Mouse (Mus musculus) lung, embryonic 14.5 days (tissue): ENCODE data around the gene Zfp322a. TPM values are rescaled to one million over a fixed set of nuclear protein-coding genes. Genes with fewer than 3 reads are reported as not detected.
"Not testable (repeated sequence)": the region's sequence is repeated elsewhere in the genome, so short reads cannot be mapped to it uniquely, and the experiment has no call there.

ENCODE experiments used
- ATAC-seq: fragments of 200-750 bp; cut with Nextera tagmentation; 2 replicates; pipeline ENCODE4 v1.8.0; 2017; ENCODE audit warnings: mild to moderate bottlenecking, moderate TSS enrichment, moderate library complexity; ENCODE audit not compliant: insufficient read depth
- DNase-seq: peaks from one replicate; pipeline ENCODE4 v3.0.0-alpha.2; 2015
- H3K27ac ChIP-seq: fragments of 300-500 bp; sonication (generic); 2 replicates; pipeline ENCODE4 v1.5.1; 2014; ENCODE audit warnings: low read depth, mild to moderate bottlenecking, moderate library complexity
- H3K27me3 ChIP-seq: fragments of 300-500 bp; sonication (generic); 2 replicates; pipeline ENCODE4 v1.6.1; 2014; ENCODE audit warnings: low read length, control low read depth; ENCODE audit not compliant: insufficient read depth
- H3K36me3 ChIP-seq: fragments of 300-500 bp; sonication (generic); 2 replicates; pipeline ENCODE4 v1.6.1; 2014; ENCODE audit warnings: control low read depth; ENCODE audit not compliant: insufficient read depth
- H3K4me1 ChIP-seq: fragments of 300-500 bp; sonication (generic); 2 replicates; pipeline ENCODE4 v1.6.1; 2014; ENCODE audit warnings: antibody characterized with exemption, control low read depth; ENCODE audit not compliant: insufficient read depth
- H3K4me2 ChIP-seq: fragments of 300-500 bp; sonication (generic); 2 replicates; pipeline ENCODE4 v1.6.1; 2014; ENCODE audit warnings: mild to moderate bottlenecking
- H3K4me3 ChIP-seq: fragments of 300-500 bp; sonication (generic); 2 replicates; pipeline ENCODE4 v1.5.1; 2014; ENCODE audit warnings: low read depth, low read length
- H3K9ac ChIP-seq: fragments of 300-500 bp; sonication (generic); 2 replicates; pipeline ENCODE4 v1.6.1; 2014
- H3K9me3 ChIP-seq: fragments of 300-500 bp; sonication (generic); 2 replicates; pipeline ENCODE4 v1.6.1; 2016; ENCODE audit warnings: low read depth, low read length, control low read depth
- CTCF ChIP-seq: IDR thresholded peaks from 2 replicates; pipeline ENCODE4 v1.5.1; 2016; ENCODE audit warnings: antibody characterized with exemption, low read depth
- WGBS: fragments of 180-500 bp; shearing (Covaris S2); extraction: QIAGEN DNeasy Blood & Tissue Kit; methylation state at CpG from one replicate; pipeline ENCODE4 v1.1.7; 2014; 5-methylcytosine and 5-hydroxymethylcytosine counted together
- polyA plus RNA-seq: library from polyadenylated mRNA; unstranded; fragments of >200 nt; fragmentation: Nextera tagmentation; extraction: Ambion mirVana; gene quantifications from 2 replicates; pipeline ENCODE4 v1.2.1, GENCODE M21; 2014

The Zfp322a gene
- polyA plus RNA-seq, 1 experiment from 2014 or later = 54.5 TPM

DNA sequence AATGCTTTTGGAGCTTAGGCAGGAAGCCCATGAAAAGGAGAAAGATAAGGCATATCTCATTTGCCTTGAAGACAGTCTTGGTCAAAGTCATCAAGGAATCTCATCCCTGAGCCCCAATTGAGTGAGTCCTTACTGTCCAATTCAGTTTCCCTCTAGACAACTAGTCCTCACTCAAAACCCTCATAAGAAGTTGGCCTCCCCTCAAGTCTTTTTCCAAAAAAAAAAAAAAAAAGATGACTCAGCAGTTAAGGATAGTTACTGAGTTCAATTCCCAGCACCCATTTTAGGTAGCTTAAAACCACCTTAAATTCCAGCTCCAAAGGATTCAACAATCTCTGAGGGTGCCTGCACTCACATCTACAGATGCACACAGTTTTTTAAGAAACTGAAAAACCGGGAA is 14.1 kb upstream of the Zfp322a start:
- H3K4me3 ChIP-seq = no peak overlapping the region
- no peaks in the 10 kb centered on the region for H3K9me3 ChIP-seq
- H3K9ac ChIP-seq = no peak overlapping the region
- no peak for TF ChIP-seq CTCF
- no peaks in the 10 kb centered on the region for H3K4me1 ChIP-seq
- DNase-seq (no peak), ATAC-seq (no peak)
- H3K27ac ChIP-seq = no peak overlapping the region
- H3K4me2 ChIP-seq = no peak overlapping the region
- H3K27me3 ChIP-seq = no peaks in the 10 kb centered on the region
- WGBS = 69% methylated on average over 1 of the region's 1 CpGs
- no peaks in the 10 kb centered on the region for H3K36me3 ChIP-seq

DNA sequence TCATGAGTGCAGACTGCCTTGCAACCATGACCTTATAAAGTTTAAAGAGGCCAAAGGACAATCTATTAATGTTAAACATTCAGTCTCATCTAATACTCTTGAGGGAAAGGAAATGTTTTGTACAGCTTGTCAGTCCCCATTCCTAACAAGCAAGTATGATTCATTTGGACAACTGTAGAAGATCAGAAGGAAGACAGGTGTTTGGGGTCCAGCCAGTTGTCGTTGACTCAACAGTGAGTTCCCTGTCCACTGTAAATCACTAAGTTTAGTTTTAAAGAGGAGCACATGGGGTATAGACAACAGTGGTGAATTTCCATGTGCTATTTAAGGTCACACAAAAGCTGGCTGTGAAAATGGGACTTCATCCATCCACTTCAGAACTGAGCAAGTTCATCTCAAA is 3.4 kb upstream of the Zfp322a start:
- H3K27ac ChIP-seq = no peak overlapping the region
- H3K36me3 ChIP-seq = no peaks in the 10 kb centered on the region
- ATAC-seq (no peak), DNase-seq (no peak)
- no peak overlapping the region for H3K9ac ChIP-seq
- H3K4me3 ChIP-seq = no peak overlapping the region
- no peaks in the 10 kb centered on the region for H3K27me3 ChIP-seq
- H3K4me1 ChIP-seq = peaks cover 3% of the 10 kb centered on the region
- WGBS = 64% methylated on average over 1 of the region's 1 CpGs
- H3K9me3 ChIP-seq = no peaks in the 10 kb centered on the region
- no peak overlapping the region for H3K4me2 ChIP-seq
- TF ChIP-seq CTCF = no peak

DNA sequence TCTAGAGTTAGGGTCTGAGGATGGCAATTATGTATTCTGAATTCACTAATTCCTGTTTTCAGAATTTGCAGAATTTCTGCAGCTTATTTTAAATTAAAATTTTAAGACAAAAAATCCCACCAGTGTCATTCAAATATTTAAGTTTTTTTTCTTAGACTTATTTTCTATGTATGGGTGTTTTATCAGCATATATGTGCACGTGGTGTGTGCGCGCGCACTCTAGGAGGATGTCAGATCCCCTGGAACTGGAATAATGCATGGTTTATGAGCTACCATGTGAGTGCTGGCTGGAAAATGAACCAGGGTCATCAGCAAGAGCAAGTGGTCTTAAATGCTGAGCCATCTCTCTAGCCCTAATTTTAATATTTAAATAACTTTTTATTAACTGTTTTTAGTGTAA is 1.1 kb upstream of the Zfp322a start:
- no peak for DNase-seq
- peak overlapping the region; percentile 88 for H3K4me2 ChIP-seq
- H3K9ac ChIP-seq = no peak overlapping the region; the same call in 1 of the 2 replicates
- TF ChIP-seq CTCF = no peak
- H3K27ac ChIP-seq = no peak overlapping the region
- H3K4me1 ChIP-seq = peaks cover 15% of the 10 kb centered on the region
- peaks cover 5% of the 10 kb centered on the region; the same call in 1 of the 2 replicates for H3K36me3 ChIP-seq
- H3K4me3 ChIP-seq = no peak overlapping the region; the same call in 1 of the 2 replicates
- WGBS = 89% methylated on average over 4 of the region's 4 CpGs
- ATAC-seq = no peak
- no peaks in the 10 kb centered on the region for H3K9me3 ChIP-seq
- no peaks in the 10 kb centered on the region for H3K27me3 ChIP-seq

DNA sequence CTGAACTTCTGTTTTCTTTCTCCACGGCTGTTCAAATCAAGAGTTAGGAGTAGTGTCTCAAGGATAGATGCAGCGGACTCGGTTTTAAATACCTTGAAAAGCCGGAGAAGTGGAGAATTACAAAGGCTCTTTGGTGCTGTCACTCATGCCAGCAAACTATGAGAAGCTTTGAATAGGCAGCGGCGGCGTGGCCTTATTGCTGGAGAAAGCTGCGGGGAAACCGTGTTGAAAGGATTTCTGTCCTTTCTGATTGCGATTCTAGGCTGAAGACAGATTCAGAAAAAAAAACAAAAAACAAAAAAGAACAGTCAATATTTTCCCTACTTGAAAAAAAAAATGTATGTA is 385 bp upstream of the Zfp322a start:
- peaks cover 11% of the 10 kb centered on the region for H3K36me3 ChIP-seq
- peak overlapping the region; percentile 75 for H3K4me3 ChIP-seq
- ATAC-seq (peak; percentile 39), DNase-seq (no peak)
- peak overlapping the region; percentile 97 for H3K27ac ChIP-seq
- H3K27me3 ChIP-seq = no peaks in the 10 kb centered on the region
- no peak for TF ChIP-seq CTCF
- H3K9ac ChIP-seq = peak overlapping the region; percentile 86
- H3K9me3 ChIP-seq = no peaks in the 10 kb centered on the region
- 0% methylated on average over 10 of the region's 10 CpGs for WGBS
- peak overlapping the region; percentile 88 for H3K4me2 ChIP-seq
- H3K4me1 ChIP-seq = peaks cover 15% of the 10 kb centered on the region

DNA sequence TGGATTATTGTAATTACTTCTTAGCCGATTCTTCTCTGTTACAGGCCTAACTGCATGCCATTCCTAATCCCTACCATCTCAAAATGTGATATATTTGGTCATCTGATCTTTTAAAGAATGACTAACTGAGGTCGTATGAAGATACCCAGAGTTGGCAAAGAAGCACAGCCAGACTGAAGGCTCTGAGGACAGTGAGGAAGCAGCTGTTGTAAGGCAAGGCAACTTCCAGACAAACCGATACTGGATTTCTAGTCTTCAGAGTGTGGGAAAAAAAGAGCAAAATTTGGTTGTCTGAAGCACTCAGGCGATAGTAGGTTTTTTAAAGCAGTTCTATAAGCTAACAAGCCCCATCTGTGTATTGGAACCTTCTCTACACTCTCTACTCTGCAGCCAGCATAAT is 7.5 kb downstream of the Zfp322a start:
- H3K36me3 ChIP-seq = peaks cover 68% of the 10 kb centered on the region
- no peaks in the 10 kb centered on the region for H3K27me3 ChIP-seq
- 84% methylated on average over 4 of the region's 4 CpGs for WGBS
- TF ChIP-seq CTCF = no peak
- H3K4me2 ChIP-seq = no peak overlapping the region
- no peaks in the 10 kb centered on the region for H3K9me3 ChIP-seq
- H3K9ac ChIP-seq = no peak overlapping the region
- DNase-seq (no peak), ATAC-seq (no peak)
- peaks cover 4% of the 10 kb centered on the region; the same call in 1 of the 2 replicates for H3K4me1 ChIP-seq
- H3K27ac ChIP-seq = no peak overlapping the region
- no peak overlapping the region for H3K4me3 ChIP-seq

DNA sequence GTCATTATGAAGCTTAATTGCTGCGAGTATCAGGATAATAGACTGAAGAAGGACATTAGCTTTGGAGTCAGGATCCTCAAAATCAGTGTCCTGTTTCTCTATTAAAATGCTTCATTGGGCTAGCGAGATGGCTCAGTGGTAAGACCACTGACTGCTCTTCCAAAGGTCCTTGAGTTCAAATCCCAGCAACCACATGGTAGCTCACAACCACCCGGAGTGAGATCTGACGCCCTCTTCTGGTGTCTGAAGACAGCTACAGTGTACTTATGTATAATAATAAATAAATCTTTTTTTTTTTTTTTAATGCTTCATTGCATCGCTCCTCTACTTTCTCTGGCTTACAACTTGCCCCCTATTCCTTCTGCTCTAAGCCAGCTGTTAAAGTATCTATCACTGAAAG is 14.5 kb downstream of the Zfp322a start:
- H3K27me3 ChIP-seq, H3K4me3 ChIP-seq, DNase-seq, ATAC-seq, H3K27ac ChIP-seq, H3K9ac ChIP-seq, H3K9me3 ChIP-seq, H3K4me2 ChIP-seq, H3K4me1 ChIP-seq: not testable (repeated sequence)
- 86% methylated on average over 5 of the region's 5 CpGs for WGBS
- peaks cover 55% of the 10 kb centered on the region for H3K36me3 ChIP-seq

DNA sequence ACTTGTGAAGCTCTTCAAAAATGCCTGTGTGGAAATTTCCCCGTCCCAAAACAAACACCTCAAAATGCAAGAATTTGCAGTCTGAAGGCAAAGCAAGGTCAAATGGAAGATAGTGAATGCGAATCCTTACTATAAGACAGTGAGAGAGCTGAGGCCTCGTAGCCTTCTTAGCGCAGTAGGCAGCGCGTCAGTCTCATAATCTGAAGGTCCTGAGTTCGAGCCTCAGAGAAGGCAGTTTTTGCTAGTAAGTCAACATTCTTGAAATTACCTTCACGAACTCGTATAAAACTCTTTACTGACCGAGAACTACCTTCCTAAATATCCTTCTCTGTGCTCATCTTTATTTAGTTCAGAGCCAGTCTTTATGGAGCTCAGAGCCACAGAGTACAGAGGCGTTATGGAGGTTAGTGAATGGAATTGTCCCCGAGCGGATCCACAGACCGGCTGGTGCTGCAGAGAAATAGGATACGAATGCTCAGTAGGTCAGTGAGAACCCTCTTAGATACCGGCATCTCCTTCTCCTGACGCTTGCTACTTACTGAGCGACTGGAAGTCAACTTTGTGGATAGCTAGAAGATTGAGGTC is 51.6 kb downstream of the Zfp322a start:
- H3K9me3 ChIP-seq = no peaks in the 10 kb centered on the region
- whole genome bisulfite sequencing = 8% methylated on average over 18 of the region's 18 CpGs
- peak; percentile 77 for DNase-seq
- no peak overlapping the region for H3K4me3 ChIP-seq
- H3K36me3 ChIP-seq = no peaks in the 10 kb centered on the region
- H3K9ac ChIP-seq = no peak overlapping the region
- H3K4me2 ChIP-seq = peak overlapping the region; percentile 25; the same call in 1 of the 2 replicates
- peaks cover 17% of the 10 kb centered on the region; the same call in 1 of the 2 replicates for H3K27me3 ChIP-seq
- H3K27ac ChIP-seq = no peak overlapping the region
- TF ChIP-seq CTCF = no peak
- H3K4me1 ChIP-seq = no peaks in the 10 kb centered on the region
- no peak for ATAC-seq
